Mouse (Mus musculus): Measurements from ENCODE around the gene Cox18.
"Not testable (repeated sequence)": the region's sequence is repeated elsewhere in the genome, so short reads cannot be mapped to it uniquely, and the experiment has no call there.

- not testable (repeated sequence) for TF ChIP-seq CTCF (IDR thresholded peaks at IDR 0.05; ENCODE audit: control insufficient read depth, insufficient read depth, insufficient read length); MAX (IDR thresholded peaks at IDR 0.05); USF1 (IDR thresholded peaks at IDR 0.05; ENCODE audit: low read depth); CEBPB (IDR thresholded peaks at IDR 0.05; ENCODE audit: low read depth); MYOD1 (IDR thresholded peaks at IDR 0.05; ENCODE audit: control insufficient read depth, insufficient read length, low read depth); MYOG (IDR thresholded peaks at IDR 0.05; ENCODE audit: control insufficient read depth, extremely low read depth, insufficient read length)
These were observed 38.4 kb upstream of the Cox18 start for GRCm38 (mm10) chr5:90262230-90262629.
